Mouse (Mus musculus): ENCODE measurements around the gene Mpig6b.

- TF ChIP-seq EP300 (IDR thresholded peaks at IDR 0.05; ENCODE audit: low read depth): no peak
- TF ChIP-seq CTCF (IDR thresholded peaks at IDR 0.05; ENCODE audit: low read depth): no peak
Measured at GRCm38 (mm10) chr17:35066084-35066483, at the start of gene Mpig6b.
